Mouse (Mus musculus) limb, embryonic 11.5 days (tissue): ENCODE measurements around the gene Cux2. TPM values are rescaled to one million over a fixed set of nuclear protein-coding genes. Genes with fewer than 3 reads are reported as not detected.
A peak's percentile ranks its signal among the peaks of the same experiment; 100 is the strongest.

ENCODE experiments used
- ATAC-seq: fragments of 200-750 bp; cut with Nextera tagmentation; 2 replicates; pipeline ENCODE4 v1.8.0; 2017; ENCODE audit warnings: low read depth; ENCODE audit not compliant: insufficient number of reproducible peaks, low FRiP score, low TSS enrichment
- DNase-seq: peaks from one replicate; pipeline ENCODE4 v3.0.0-alpha.2; 2015; ENCODE audit warnings: low spot score
- H3K27ac ChIP-seq: fragments of 300-500 bp; sonication (generic); replicated peaks from 2 replicates; pipeline ENCODE4 v1.5.1; 2014; ENCODE audit warnings: low read depth, mild to moderate bottlenecking, low read length
- H3K27me3 ChIP-seq: fragments of 300-500 bp; sonication (generic); 2 replicates; pipeline ENCODE4 v1.6.1; 2014; ENCODE audit warnings: mild to moderate bottlenecking, low read length, mixed read lengths; ENCODE audit not compliant: control insufficient read depth, insufficient read depth
- H3K36me3 ChIP-seq: fragments of 300-500 bp; sonication (generic); 2 replicates; pipeline ENCODE4 v1.6.1; 2014; ENCODE audit warnings: mild to moderate bottlenecking, low read length, moderate library complexity, mixed read lengths; ENCODE audit not compliant: control insufficient read depth, insufficient read depth
- H3K4me1 ChIP-seq: fragments of 300-500 bp; sonication (generic); 2 replicates; pipeline ENCODE4 v1.6.1; 2014; ENCODE audit warnings: low read length, mixed read lengths; ENCODE audit not compliant: control insufficient read depth, insufficient read depth
- H3K4me2 ChIP-seq: fragments of 300-500 bp; sonication (generic); 2 replicates; pipeline ENCODE4 v1.6.1; 2014; ENCODE audit warnings: low read depth, mild to moderate bottlenecking, moderate library complexity; ENCODE audit not compliant: severe bottlenecking
- H3K4me3 ChIP-seq: fragments of 300-500 bp; sonication (generic); 2 replicates; pipeline ENCODE4 v1.5.1; 2014; ENCODE audit warnings: low read depth, low read length
- H3K9ac ChIP-seq: fragments of 300-500 bp; sonication (generic); 2 replicates; pipeline ENCODE4 v1.6.1; 2014; ENCODE audit warnings: mild to moderate bottlenecking, low read length
- H3K9me3 ChIP-seq: fragments of 300-500 bp; sonication (generic); 2 replicates; pipeline ENCODE4 v1.6.1; 2016; ENCODE audit warnings: low read length; ENCODE audit not compliant: control insufficient read depth
- WGBS: fragments of 180-500 bp; shearing (Covaris S2); extraction: QIAGEN DNeasy Blood & Tissue Kit; methylation state at CpG from one replicate; pipeline ENCODE4 v1.1.7; 2014; 5-methylcytosine and 5-hydroxymethylcytosine counted together
- polyA plus RNA-seq: library from polyadenylated mRNA; unstranded; fragments of >200 nt; fragmentation: Nextera tagmentation; extraction: Ambion mirVana; gene quantifications from 2 replicates; pipeline ENCODE4 v1.2.1, GENCODE M21; 2014

Gene Cux2
- polyA plus RNA-seq, 1 experiment from 2014 or later = 3.7 TPM

DNA sequence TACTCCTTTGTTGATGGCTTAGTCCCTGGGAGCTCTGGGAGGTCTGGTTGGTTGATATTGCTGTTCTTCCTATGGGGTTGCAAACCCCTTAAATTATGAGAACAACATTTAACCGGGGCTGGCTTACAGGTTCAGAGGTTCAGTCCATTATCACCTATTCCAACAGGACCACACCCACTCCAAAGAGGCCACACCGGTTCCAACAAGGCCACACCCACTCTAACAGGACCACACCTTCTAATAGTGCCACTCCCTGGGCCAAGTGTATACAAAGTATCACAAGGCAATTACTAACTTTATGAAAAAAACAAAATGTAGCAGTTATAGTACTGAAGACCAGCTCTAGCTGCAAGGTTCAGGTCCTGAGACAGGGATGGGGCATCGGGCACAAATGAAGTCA, 34.6 kb upstream of the Cux2 start:
- WGBS = 78% methylated on average over 3 of the region's 3 CpGs
- ATAC-seq (no peak), DNase-seq (no peak)
- H3K4me2 ChIP-seq = no peak overlapping the region
- no peaks in the 10 kb centered on the region for H3K36me3 ChIP-seq
- H3K27ac ChIP-seq = no peak overlapping the region
- no peaks in the 10 kb centered on the region for H3K9me3 ChIP-seq
- no peak overlapping the region for H3K9ac ChIP-seq
- no peak overlapping the region for H3K4me3 ChIP-seq
- no peaks in the 10 kb centered on the region for H3K4me1 ChIP-seq
- no peaks in the 10 kb centered on the region for H3K27me3 ChIP-seq

DNA sequence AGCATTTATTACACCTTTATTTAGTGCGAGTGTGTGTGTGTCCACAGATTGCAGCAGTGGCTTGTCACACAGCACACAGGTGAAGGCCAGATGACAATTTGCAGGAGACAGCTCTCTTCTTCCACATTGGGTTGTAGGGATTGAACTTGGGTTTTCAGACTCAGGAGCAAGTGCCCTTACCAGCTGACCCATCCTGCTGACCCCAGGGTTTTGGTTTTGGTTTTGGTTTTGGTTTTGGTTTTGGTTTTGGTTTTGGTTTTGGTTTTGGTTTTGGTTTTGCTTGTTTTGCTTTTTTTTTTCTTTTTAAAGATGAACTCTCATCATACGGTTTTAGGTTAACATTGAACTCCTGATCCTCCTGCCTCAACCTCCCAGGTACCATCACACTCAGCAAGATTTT, 33.4 kb upstream of the Cux2 start:
- ATAC-seq = no peak
- Histone ChIP-seq H3K4me2 (no peak overlapping the region), H3K36me3 (no peaks in the 10 kb centered on the region), H3K9me3 (no peaks in the 10 kb centered on the region), H3K4me3 (no peak overlapping the region), H3K27me3 (no peaks in the 10 kb centered on the region), H3K4me1 (no peaks in the 10 kb centered on the region), H3K9ac (no peak overlapping the region), H3K27ac (no peak overlapping the region)
- no peak for DNase-seq
- 89% methylated on average over 2 of the region's 2 CpGs for WGBS

DNA sequence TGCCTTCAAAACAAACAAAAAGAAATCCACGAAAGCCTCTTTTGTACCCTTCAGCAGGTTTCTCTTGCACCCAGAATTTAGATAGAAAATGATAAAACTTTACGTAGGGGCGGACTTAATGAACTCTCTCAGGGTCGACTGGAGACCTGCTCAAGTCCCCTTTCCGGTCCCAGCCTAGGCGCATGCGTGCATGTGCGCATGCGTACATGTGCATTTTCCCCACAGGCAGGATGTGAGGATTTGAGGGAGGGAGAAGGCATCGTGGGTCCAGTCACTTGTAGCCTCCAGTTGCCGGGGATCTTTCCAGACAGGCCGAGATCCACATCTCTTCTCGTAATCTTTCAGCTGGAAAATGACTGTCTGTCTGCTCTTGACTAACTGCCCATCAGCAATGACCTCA, 31.6 kb upstream of the Cux2 start:
- H3K27ac ChIP-seq = no peak overlapping the region
- H3K9ac ChIP-seq = no peak overlapping the region
- ATAC-seq = no peak
- no peaks in the 10 kb centered on the region for H3K36me3 ChIP-seq
- H3K9me3 ChIP-seq = no peaks in the 10 kb centered on the region
- H3K4me1 ChIP-seq = no peaks in the 10 kb centered on the region
- no peak overlapping the region for H3K4me2 ChIP-seq
- DNase-seq = no peak
- 89% methylated on average over 13 of the region's 13 CpGs for WGBS
- H3K27me3 ChIP-seq = no peaks in the 10 kb centered on the region
- H3K4me3 ChIP-seq = no peak overlapping the region

DNA sequence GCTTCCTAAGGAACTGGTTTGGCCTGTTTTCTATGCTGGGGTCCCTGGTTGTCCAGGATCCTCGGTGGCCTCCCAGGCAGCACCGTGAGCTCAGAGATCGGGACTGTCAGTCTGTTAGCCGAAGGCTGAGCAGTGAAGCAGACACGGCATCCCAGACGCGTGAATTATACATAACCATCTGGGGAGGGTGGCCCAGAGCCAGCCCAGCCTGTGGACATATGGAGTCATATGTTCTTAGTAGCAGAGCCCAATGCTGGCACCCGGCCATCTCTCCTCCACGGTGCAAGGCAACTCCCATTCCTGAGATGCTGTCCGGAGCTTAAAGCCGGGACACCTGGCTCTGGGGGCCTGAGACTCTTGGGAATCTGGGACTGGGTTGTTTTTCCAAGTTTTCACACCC, 31.0 kb upstream of the Cux2 start:
- Histone ChIP-seq H3K4me3 (no peak overlapping the region), H3K27me3 (no peaks in the 10 kb centered on the region), H3K9ac (no peak overlapping the region), H3K4me1 (no peaks in the 10 kb centered on the region), H3K36me3 (no peaks in the 10 kb centered on the region), H3K27ac (no peak overlapping the region), H3K9me3 (no peaks in the 10 kb centered on the region), H3K4me2 (no peak overlapping the region)
- DNase-seq (no peak), ATAC-seq (no peak)
- 90% methylated on average over 11 of the region's 11 CpGs for WGBS

DNA sequence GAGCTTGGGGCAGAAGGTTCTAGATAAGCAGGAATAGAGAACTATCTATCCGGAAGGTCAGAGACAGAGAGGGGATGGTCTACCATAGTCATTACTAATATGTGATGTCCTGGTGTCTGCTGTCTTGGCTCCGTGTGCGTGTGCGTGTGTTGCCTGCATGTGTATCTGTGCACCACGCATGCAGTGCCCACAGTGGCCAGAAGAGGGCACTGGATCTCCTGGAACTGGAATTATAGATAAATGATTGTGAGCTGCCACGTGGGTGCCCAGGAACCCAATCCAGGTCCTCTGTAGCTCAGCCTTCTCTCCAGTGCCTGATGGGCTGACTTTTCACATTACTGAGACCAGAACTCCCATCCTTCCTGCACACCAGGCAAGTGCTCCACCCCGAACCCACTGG, 29.9 kb upstream of the Cux2 start:
- 83% methylated on average over 7 of the region's 7 CpGs for WGBS
- ATAC-seq (no peak), DNase-seq (peak; percentile 56)
- Histone ChIP-seq H3K27me3 (no peaks in the 10 kb centered on the region), H3K36me3 (no peaks in the 10 kb centered on the region), H3K4me1 (no peaks in the 10 kb centered on the region), H3K4me2 (no peak overlapping the region), H3K9ac (no peak overlapping the region), H3K4me3 (no peak overlapping the region), H3K9me3 (no peaks in the 10 kb centered on the region), H3K27ac (no peak overlapping the region)

DNA sequence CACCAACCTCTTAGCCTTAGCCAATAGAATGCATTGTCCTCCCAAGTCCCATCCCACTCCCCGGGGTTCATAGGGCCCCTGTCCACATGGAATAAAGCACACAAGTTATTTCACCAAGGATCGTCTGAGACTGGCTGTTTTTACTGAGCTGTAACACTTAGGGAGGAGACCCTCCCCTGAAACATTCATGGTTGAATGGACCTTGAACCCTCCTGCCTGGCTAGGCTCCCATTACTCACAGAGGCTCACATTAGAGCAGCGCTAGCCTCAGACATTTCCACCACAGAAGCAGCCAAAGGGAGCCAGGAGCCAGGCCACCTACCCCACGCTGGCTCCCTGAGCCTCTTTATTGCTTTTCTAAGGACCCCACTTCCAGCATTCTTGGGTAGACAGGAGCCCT, 27.3 kb upstream of the Cux2 start:
- DNase-seq (no peak), ATAC-seq (no peak)
- Histone ChIP-seq H3K9me3 (no peaks in the 10 kb centered on the region), H3K36me3 (no peaks in the 10 kb centered on the region), H3K4me1 (no peaks in the 10 kb centered on the region), H3K4me3 (no peak overlapping the region), H3K27me3 (no peaks in the 10 kb centered on the region), H3K27ac (no peak overlapping the region), H3K9ac (no peak overlapping the region), H3K4me2 (no peak overlapping the region)
- 83% methylated on average over 4 of the region's 4 CpGs for WGBS

DNA sequence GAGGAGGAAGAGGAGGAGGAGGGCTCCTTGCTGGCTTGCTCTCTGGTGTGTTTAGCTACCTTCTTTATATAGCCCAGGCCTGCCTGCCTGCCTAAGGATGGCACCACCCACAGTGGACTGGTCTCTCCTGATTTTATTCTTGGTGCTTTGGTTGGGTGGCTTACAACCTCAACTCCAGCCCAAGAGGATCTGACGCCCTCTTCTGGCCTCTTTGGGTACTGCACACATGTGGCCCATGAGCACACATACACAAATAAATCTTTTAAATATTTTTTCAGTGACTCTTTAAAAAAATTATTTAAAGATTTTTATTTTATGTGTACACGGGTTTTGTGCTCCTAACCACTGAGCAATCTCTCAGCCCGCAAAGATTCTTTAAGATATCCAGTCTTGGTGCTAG, 25.8 kb upstream of the Cux2 start:
- 57% methylated on average over 3 of the region's 3 CpGs for WGBS
- ATAC-seq = no peak
- Histone ChIP-seq H3K27ac (no peak overlapping the region), H3K9me3 (no peaks in the 10 kb centered on the region), H3K4me3 (no peak overlapping the region), H3K36me3 (no peaks in the 10 kb centered on the region), H3K27me3 (no peaks in the 10 kb centered on the region), H3K9ac (no peak overlapping the region), H3K4me1 (no peaks in the 10 kb centered on the region), H3K4me2 (no peak overlapping the region)
- no peak for DNase-seq

DNA sequence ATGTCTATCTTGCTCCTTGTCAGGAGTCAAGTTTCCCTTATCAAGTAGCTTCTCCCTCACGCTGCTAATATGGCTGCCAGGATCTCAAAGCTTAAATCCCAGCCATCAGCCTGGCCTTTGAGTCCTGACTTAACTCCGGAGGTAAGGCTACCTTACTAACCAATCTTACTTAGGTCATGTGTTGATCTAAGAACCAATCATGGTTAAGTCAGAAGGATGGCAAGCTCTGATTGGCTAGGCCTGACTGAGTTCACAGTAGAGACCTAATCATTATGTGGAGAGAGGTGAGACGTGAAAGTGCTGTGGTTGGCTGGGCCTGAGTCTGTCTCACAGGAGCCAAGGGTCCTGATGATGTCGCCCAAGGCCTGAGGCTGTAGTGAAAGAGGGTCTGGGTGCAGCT, 22.1 kb upstream of the Cux2 start:
- no peak for DNase-seq
- no peaks in the 10 kb centered on the region for H3K4me1 ChIP-seq
- H3K9ac ChIP-seq = no peak overlapping the region
- no peaks in the 10 kb centered on the region for H3K27me3 ChIP-seq
- WGBS = 78% methylated on average over 4 of the region's 4 CpGs
- no peak overlapping the region for H3K4me3 ChIP-seq
- no peaks in the 10 kb centered on the region for H3K9me3 ChIP-seq
- H3K27ac ChIP-seq = no peak overlapping the region
- no peaks in the 10 kb centered on the region for H3K36me3 ChIP-seq
- no peak for ATAC-seq
- no peak overlapping the region for H3K4me2 ChIP-seq

DNA sequence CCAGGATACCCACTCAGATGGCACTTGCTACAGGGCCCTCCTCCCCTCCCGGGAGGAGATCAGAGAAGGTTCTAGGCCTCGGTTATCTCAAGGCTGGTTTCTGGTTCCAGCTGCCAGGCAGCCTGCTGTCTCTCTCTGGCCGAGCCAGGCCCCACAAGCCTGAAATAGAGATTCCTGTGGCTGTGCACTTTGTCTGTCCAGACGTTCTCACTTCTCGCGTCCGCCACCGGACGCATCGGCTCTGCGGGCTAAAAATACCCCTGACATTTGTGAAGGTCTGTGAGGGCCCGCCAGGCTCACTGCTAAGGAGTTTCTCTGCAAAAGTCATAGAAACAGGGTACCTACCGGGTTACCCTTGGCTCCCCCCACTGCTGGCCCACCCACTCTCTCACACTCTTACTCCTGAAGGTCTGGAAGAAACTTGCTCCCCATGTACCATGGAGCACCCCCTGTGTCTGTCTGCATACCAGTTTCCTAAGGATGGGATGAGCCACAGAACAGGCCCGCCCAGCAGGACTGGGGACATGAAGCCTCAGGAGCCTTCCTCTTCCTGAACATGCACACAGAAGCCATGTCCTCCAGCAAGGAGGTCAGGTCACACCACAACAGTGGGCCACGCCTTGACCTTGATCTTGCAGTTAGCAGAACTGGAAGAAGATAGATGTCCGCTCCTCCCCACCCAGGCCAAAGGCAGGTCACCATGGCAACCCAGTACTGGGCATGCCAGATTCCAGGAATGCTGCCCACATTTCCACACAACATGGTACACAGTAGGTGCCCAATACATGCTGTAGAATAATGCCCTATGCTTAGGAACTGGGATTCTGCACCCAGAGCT, 21.3 kb upstream of the Cux2 start:
- H3K9ac ChIP-seq = no peak overlapping the region
- DNase-seq (no peak), ATAC-seq (no peak)
- H3K27ac ChIP-seq = no peak overlapping the region
- no peaks in the 10 kb centered on the region for H3K36me3 ChIP-seq
- H3K27me3 ChIP-seq = no peaks in the 10 kb centered on the region
- no peak overlapping the region for H3K4me2 ChIP-seq
- WGBS = 84% methylated on average over 16 of the region's 16 CpGs
- no peaks in the 10 kb centered on the region for H3K4me1 ChIP-seq
- H3K4me3 ChIP-seq = no peak overlapping the region
- H3K9me3 ChIP-seq = no peaks in the 10 kb centered on the region
